Mouse (Mus musculus) liver, embryonic 15.5 days (tissue): Measurements from ENCODE around the gene Lpcat3. TPM values are rescaled to one million over a fixed set of nuclear protein-coding genes. Genes with fewer than 3 reads are reported as not detected.

Experiments used
- ATAC-seq: fragments of 200-750 bp; cut with Nextera tagmentation; 2 replicates; pipeline ENCODE4 v1.8.0; 2017; ENCODE audit warnings: moderate number of reproducible peaks, mild to moderate bottlenecking, moderate library complexity; ENCODE audit not compliant: insufficient read depth
- H3K27ac ChIP-seq: fragments of 300-500 bp; sonication (generic); replicated peaks from 2 replicates; pipeline ENCODE4 v1.5.1; 2015; ENCODE audit warnings: mild to moderate bottlenecking, inconsistent platforms
- H3K27me3 ChIP-seq: fragments of 300-500 bp; sonication (generic); 2 replicates; pipeline ENCODE4 v1.6.1; 2015; ENCODE audit warnings: mild to moderate bottlenecking, inconsistent platforms
- H3K36me3 ChIP-seq: fragments of 300-500 bp; sonication (generic); replicated peaks from 2 replicates; pipeline ENCODE4 v1.6.1; 2015; ENCODE audit warnings: moderate library complexity, mild to moderate bottlenecking, inconsistent platforms
- H3K4me1 ChIP-seq: fragments of 300-500 bp; sonication (generic); replicated peaks from 2 replicates; pipeline ENCODE4 v1.6.1; 2015; ENCODE audit warnings: inconsistent platforms
- H3K4me2 ChIP-seq: fragments of 300-500 bp; sonication (generic); 2 replicates; pipeline ENCODE4 v1.6.1; 2015; ENCODE audit warnings: moderate library complexity, mild to moderate bottlenecking, inconsistent platforms
- H3K4me3 ChIP-seq: fragments of 300-500 bp; sonication (generic); replicated peaks from 2 replicates; pipeline ENCODE4 v1.5.1; 2015; ENCODE audit warnings: mild to moderate bottlenecking, inconsistent platforms
- H3K9ac ChIP-seq: fragments of 300-500 bp; sonication (generic); 2 replicates; pipeline ENCODE4 v1.6.1; 2015; ENCODE audit warnings: moderate library complexity, mild to moderate bottlenecking, inconsistent platforms
- H3K9me3 ChIP-seq: fragments of 300-500 bp; sonication (generic); replicated peaks from 2 replicates; pipeline ENCODE4 v1.6.1; 2016; ENCODE audit warnings: inconsistent platforms
- WGBS: fragments of 180-500 bp; shearing (Covaris S2); methylation state at CpG from one replicate; pipeline ENCODE4 v1.1.7; 2015; ENCODE audit warnings: mixed read lengths; ENCODE audit not compliant: insufficient replicate concordance; 5-methylcytosine and 5-hydroxymethylcytosine counted together
- polyA plus RNA-seq: library from polyadenylated mRNA; unstranded; fragments of >200 nt; fragmentation: Nextera tagmentation; extraction: Ambion mirVana; gene quantifications from 2 replicates; pipeline ENCODE4 v1.2.1, GENCODE M21; 2015

The Lpcat3 gene
- polyA plus RNA-seq, 1 experiment from 2014 or later = 82.0 TPM

DNA sequence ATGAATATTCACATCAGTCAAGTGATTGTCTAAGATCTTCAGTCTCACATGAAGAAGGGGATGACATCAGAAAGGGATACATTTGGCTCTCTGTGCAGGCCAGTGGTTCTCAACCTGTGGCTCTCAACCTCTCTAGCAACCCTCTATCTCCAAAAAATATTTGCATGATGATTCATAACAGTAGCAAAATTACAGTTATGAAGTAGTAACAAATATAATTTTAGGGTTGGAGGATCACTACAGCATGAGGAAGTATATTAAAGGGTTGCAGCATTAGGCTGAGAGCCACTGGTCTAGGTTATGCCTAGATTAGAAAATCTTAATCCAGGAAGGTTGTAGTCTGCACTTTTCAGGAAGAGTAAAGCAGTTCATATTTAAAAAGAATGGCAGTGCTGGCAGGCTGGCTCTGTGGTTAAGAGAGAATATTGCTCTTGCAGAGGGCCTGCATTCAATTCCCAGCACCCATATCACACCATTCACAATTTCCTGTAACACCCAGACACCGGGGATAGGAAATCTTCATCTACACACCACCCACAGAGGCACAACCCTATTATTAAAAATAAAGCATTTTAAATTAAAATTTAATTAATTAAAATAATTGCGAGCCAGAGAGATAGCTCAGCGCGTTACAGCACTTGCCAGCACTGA lies 1.5 kb upstream of the Lpcat3 start:
- no peak overlapping the region for H3K27ac ChIP-seq
- 83% methylated on average over 4 of the region's 4 CpGs for WGBS
- no peaks in the 10 kb centered on the region for H3K9me3 ChIP-seq
- no peaks in the 10 kb centered on the region for H3K27me3 ChIP-seq
- H3K4me3 ChIP-seq = no peak overlapping the region
- no peak overlapping the region for H3K4me2 ChIP-seq
- no peak for ATAC-seq
- H3K9ac ChIP-seq = no peak overlapping the region
- H3K4me1 ChIP-seq = peaks cover 46% of the 10 kb centered on the region
- peaks cover 13% of the 10 kb centered on the region for H3K36me3 ChIP-seq

DNA sequence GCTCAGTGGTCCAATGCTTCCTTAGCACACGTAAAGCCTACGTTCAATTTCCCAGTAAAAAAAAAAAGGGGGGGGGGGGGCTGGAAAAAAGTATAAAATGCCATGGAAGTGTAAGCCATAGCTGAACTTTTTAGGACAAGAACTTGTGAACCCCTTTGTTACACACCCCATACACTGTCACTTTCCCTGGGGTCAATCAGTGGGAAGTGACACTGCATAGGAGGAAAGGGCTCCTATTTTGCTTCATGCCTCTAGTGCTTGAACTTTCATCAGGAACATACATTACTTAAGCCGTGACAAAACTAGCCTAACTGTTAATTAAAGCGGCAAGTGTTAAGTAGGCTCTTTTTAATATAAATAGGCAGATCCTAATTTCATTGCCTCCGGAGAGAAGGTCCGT lies 832 bp upstream of the Lpcat3 start:
- WGBS = 31% methylated on average over 6 of the region's 6 CpGs
- no peaks in the 10 kb centered on the region for H3K9me3 ChIP-seq
- H3K4me3 ChIP-seq = peak overlapping the region; percentile 91
- peaks cover 18% of the 10 kb centered on the region for H3K36me3 ChIP-seq
- peak overlapping the region; percentile 60 for H3K9ac ChIP-seq
- ATAC-seq = no peak
- H3K27ac ChIP-seq = peak overlapping the region; percentile 87
- no peaks in the 10 kb centered on the region for H3K27me3 ChIP-seq
- peak overlapping the region; percentile 85 for H3K4me2 ChIP-seq
- peaks cover 46% of the 10 kb centered on the region for H3K4me1 ChIP-seq

DNA sequence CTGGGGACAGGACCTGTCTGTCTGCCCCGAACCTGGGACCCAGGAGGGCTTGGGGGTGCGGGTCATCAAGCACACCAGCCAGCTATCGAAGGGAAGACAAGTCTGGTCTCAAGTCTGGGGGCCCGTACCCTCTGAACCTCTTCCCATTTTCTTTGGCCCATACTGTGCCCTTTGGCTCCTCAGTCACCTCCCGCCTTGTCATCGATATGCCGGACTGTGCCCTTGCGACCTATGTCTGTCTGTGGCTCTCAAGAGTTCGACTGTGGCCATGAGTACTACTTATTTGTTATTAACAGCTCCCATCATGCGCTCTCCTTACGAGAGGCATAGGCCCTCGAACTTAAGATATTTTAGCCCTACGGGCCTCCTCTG lies 583 bp downstream of the Lpcat3 start:
- H3K9ac ChIP-seq = peak overlapping the region; percentile 84
- H3K4me2 ChIP-seq = peak overlapping the region; percentile 85
- H3K36me3 ChIP-seq = peaks cover 28% of the 10 kb centered on the region
- H3K9me3 ChIP-seq = no peaks in the 10 kb centered on the region
- peak overlapping the region; percentile 89 for H3K27ac ChIP-seq
- WGBS = 4% methylated on average over 13 of the region's 13 CpGs
- H3K4me1 ChIP-seq = peaks cover 46% of the 10 kb centered on the region
- peak overlapping the region; percentile 91 for H3K4me3 ChIP-seq
- peak; percentile 5; the same call in 1 of the 2 replicates for ATAC-seq
- no peaks in the 10 kb centered on the region for H3K27me3 ChIP-seq

DNA sequence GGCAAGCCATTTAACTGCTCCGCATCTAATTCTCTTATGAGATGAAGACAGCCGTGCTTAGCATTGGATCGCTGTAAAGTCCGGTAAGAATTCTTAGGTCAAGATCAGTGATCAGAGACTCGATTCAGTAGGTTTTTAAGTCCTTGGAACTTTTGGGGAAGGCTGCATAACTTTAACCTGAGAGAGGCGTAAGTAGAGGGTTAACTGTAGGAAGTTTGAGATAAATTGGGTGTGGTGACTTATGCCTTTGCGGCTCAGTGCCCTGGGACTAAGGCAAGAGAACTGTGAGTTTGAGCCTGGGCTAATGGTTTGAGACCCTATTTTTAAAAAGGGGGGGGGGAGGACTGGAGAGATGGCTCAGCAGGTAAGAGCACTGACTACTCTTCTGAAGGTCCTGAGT lies 1.4 kb downstream of the Lpcat3 start:
- Histone ChIP-seq H3K9me3 (no peaks in the 10 kb centered on the region), H3K4me2 (peak overlapping the region; percentile 85), H3K4me1 (peaks cover 52% of the 10 kb centered on the region), H3K4me3 (peak overlapping the region; percentile 91), H3K36me3 (peaks cover 29% of the 10 kb centered on the region), H3K27ac (no peak overlapping the region), H3K9ac (peak overlapping the region; percentile 84), H3K27me3 (no peaks in the 10 kb centered on the region)
- 37% methylated on average over 7 of the region's 7 CpGs for WGBS
- ATAC-seq = no peak

DNA sequence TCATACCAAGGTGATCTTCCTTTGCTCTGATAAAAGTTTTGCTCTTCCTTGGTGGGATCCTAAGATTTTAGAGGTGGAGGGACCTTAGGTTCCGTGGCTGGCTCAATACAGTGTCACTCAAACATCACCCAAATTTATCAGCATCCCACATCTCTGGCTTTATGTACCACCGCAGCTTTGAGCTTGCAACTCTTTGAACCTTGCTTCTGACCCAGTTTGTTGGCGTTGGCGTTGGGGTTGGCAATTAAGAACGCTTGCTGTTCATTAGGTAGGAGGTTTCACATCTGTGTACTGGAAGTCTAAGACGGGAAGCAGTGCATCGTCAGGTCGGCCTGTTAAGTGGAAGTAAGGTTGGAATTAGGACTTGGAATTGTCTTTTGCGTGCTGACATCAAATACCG lies 2.2 kb downstream of the Lpcat3 start:
- WGBS = 91% methylated on average over 10 of the region's 10 CpGs
- H3K4me3 ChIP-seq = peak overlapping the region; percentile 91
- peak overlapping the region; percentile 85 for H3K4me2 ChIP-seq
- no peak for ATAC-seq
- no peak overlapping the region for H3K9ac ChIP-seq
- H3K9me3 ChIP-seq = no peaks in the 10 kb centered on the region
- no peak overlapping the region for H3K27ac ChIP-seq
- H3K27me3 ChIP-seq = no peaks in the 10 kb centered on the region
- peaks cover 29% of the 10 kb centered on the region for H3K36me3 ChIP-seq
- peaks cover 56% of the 10 kb centered on the region for H3K4me1 ChIP-seq

DNA sequence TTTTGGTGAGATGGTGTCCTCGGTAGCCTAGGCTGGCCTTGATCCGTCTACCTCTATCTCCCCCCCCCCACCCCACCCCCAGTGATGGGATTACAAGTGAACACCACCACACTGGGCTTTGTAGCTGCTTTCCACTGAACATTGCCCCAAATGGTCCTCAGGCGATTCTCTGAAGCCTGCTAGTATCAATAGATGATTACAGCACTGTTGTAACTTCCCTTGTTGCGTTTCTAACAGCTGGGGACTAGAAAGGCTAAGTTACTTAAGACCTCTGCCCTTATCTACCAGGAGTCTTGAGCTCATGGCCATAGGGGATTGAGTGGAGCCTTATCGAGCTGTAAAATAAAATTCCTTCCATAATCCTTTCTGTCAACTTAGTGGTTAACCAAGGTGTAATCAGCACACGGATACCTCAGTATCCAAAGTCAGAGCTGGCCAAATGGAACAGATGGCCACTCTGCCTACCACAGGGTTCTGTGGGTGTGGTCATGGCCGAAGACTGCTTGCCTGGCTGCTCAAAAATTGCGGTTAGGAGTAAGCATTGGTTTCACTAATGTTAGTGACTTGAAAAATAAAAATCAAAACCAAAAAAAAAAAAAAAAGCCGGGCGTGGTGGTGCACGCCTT lies 6.5 kb downstream of the Lpcat3 start:
- Histone ChIP-seq H3K4me1 (peaks cover 63% of the 10 kb centered on the region), H3K36me3 (peaks cover 51% of the 10 kb centered on the region)
- WGBS = 65% methylated on average over 11 of the region's 11 CpGs

DNA sequence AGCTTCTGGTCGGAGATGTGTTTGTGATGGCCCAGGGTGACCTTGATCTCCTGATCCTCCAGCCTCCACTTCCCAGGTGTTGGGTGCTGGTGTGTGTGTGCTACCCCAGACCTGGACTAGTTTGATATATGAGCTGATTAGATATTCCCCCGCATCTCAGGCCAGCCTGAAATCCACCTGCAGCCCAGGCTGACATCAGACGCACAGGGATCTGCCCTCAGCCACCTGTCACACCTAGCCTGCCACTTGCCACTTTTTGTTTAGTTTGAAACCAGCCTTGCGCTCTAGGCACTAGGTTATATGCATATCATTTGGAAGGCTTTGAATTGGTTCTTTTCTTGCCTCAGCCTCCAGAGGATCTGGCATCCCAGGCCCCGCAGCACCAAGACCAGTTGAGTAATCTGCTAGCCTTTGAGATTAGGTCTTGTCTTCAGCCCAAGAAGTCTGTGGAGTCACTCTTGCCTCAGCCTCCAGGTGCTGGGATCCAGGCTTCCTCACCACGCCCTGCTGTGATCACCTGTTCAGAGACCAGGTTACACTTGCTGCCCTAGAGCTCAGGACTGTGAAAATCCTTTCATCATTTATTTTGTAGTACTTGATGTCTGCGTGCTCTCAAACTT lies 7.6 kb downstream of the Lpcat3 start:
- 82% methylated on average over 7 of the region's 7 CpGs for WGBS
- no peak overlapping the region for H3K27ac ChIP-seq

More for the DNA sequence above, 6.5 kb downstream of the Lpcat3 start:
- Histone ChIP-seq H3K9ac (no peak overlapping the region), H3K27ac (no peak overlapping the region), H3K27me3 (no peaks in the 10 kb centered on the region), H3K4me2 (no peak overlapping the region), H3K4me3 (no peak overlapping the region), H3K9me3 (no peaks in the 10 kb centered on the region)
- ATAC-seq = no peak

DNA sequence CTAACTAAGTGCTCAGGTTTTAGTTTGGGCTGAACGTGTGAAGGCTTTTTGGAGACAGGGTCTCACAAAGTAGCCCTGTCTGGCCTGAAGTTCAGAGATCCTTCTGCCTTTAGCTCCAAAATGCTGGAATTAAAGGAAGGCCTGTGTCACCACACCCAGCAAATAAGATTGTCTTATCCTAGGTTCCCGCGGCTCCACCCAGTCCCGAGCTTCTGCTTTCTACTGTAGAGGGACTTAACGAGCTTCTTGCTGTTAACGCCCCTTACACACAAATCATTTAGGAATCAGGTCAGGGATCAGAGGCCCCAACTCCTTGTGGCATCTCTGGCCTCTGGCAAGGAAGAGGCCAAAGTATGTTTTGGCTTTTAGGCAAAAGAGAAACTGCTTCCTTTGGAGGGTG lies 9.3 kb downstream of the Lpcat3 start:
- Histone ChIP-seq H3K9ac (no peak overlapping the region), H3K36me3 (peaks cover 44% of the 10 kb centered on the region), H3K27ac (0 out of 2 replicates have a peak overlapping the region, but pooled peaks have one; percentile 1), H3K4me1 (peaks cover 56% of the 10 kb centered on the region), H3K9me3 (no peaks in the 10 kb centered on the region), H3K27me3 (no peaks in the 10 kb centered on the region), H3K4me2 (0 out of 2 replicates have a peak overlapping the region, but pooled peaks have one; percentile 0), H3K4me3 (no peak overlapping the region)
- 33% methylated on average over 6 of the region's 6 CpGs for whole genome bisulfite sequencing
- no peak for ATAC-seq

More for the DNA sequence above, 7.6 kb downstream of the Lpcat3 start:
- ATAC-seq = no peak
- no peak overlapping the region for H3K4me2 ChIP-seq
- H3K27me3 ChIP-seq = no peaks in the 10 kb centered on the region
- H3K4me1 ChIP-seq = peaks cover 54% of the 10 kb centered on the region
- peaks cover 57% of the 10 kb centered on the region for H3K36me3 ChIP-seq
- H3K4me3 ChIP-seq = no peak overlapping the region
- no peak overlapping the region for H3K9ac ChIP-seq
- H3K9me3 ChIP-seq = no peaks in the 10 kb centered on the region

DNA sequence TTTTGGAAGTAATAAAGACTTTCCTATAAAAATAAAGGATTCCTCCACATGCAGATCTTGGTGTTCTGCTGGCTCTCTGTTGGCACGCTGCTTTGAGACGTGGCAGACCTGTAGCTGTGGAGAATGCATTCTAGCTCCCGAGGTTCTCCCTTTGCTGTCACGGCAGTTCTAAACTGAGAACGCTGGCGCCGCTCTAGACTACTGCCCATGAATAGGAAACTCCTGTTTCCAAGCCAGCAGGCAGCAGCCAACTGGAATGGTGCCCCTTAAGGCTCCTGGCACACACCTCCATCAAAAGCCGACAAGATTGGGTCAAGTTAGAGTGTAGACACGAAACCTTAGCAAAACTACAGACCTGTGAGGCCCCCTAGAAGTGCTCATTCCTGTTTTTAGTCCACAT lies 10.8 kb downstream of the Lpcat3 start:
- no peak overlapping the region for H3K4me2 ChIP-seq
- no peaks in the 10 kb centered on the region for H3K27me3 ChIP-seq
- 84% methylated on average over 9 of the region's 9 CpGs for WGBS
- no peak overlapping the region for H3K4me3 ChIP-seq
- ATAC-seq = no peak
- peaks cover 38% of the 10 kb centered on the region for H3K36me3 ChIP-seq
- peaks cover 68% of the 10 kb centered on the region for H3K4me1 ChIP-seq
- H3K9me3 ChIP-seq = no peaks in the 10 kb centered on the region
- H3K9ac ChIP-seq = no peak overlapping the region
- H3K27ac ChIP-seq = no peak overlapping the region

DNA sequence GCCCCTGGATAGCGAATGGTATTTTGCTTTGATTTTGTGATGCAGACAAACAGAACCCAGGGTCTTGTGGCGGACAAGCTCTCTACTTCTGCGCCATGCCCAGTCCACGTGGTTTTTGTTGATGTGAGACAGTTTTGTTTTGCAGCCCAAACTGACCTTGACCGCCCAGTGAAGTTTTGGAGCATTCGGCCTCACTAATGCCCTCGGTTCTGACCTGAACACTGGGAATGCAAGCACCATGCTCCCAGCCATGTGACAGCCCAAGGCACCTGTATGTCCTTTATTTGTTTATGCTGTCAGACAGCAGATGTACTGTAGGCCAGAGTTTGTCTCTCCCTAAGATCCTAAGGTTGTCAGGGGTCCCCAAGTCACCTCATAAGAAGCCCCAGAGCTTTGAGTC lies 11.8 kb downstream of the Lpcat3 start:
- Histone ChIP-seq H3K27me3 (no peaks in the 10 kb centered on the region), H3K27ac (no peak overlapping the region), H3K9me3 (no peaks in the 10 kb centered on the region), H3K4me1 (peaks cover 67% of the 10 kb centered on the region), H3K4me3 (no peak overlapping the region), H3K9ac (no peak overlapping the region), H3K36me3 (peaks cover 38% of the 10 kb centered on the region), H3K4me2 (no peak overlapping the region)
- 85% methylated on average over 7 of the region's 7 CpGs for WGBS
- ATAC-seq = no peak

DNA sequence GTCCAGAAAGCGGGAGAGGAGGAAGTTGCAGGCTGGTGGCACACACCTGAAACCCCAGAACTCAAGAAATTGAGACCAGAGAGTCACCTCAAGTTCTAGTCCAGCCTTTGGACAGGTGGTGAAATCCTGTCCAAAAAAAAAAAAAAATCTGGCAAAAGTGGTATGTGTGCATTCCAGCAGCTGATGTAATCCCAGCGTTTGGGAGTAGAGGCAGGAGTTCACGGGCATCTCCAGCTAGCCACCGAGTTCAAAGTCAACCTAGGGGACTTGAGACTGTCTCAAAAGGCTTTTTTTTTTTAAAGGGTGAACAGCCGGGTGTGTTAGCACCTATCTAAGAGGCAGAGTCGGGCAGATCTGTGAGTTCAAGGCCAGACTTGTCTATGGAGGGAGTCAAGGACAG lies 13.3 kb downstream of the Lpcat3 start:
- no peaks in the 10 kb centered on the region for H3K27me3 ChIP-seq
- H3K27ac ChIP-seq = no peak overlapping the region
- H3K9me3 ChIP-seq = no peaks in the 10 kb centered on the region
- H3K4me3 ChIP-seq = no peak overlapping the region
- WGBS = 72% methylated on average over 6 of the region's 6 CpGs
- no peak overlapping the region for H3K9ac ChIP-seq
- ATAC-seq = no peak
- peaks cover 59% of the 10 kb centered on the region for H3K4me1 ChIP-seq
- H3K4me2 ChIP-seq = no peak overlapping the region
- peaks cover 36% of the 10 kb centered on the region for H3K36me3 ChIP-seq
